Mouse (Mus musculus) liver, adult 2 months (tissue): ENCODE data around the gene Cd300lb. TPM values are rescaled to one million over a fixed set of nuclear protein-coding genes. Genes with fewer than 3 reads are reported as not detected.

Experiments used
- DNase-seq: peaks from one replicate; pipeline ENCODE4 v3.0.0-alpha.2; 2011; ENCODE audit warnings: low read depth, low spot score; ENCODE audit errors: extremely low read depth
- H3K27ac ChIP-seq: fragments of 200-500 bp; replicated peaks from 2 replicates; pipeline ENCODE4 v1.5.1; 2012; ENCODE audit warnings: low read depth, mild to moderate bottlenecking, control low read depth, inconsistent platforms, low read length; ENCODE audit not compliant: insufficient read depth
- H3K27me3 ChIP-seq: fragments of 200-500 bp; 2 replicates; pipeline ENCODE4 v1.6.1; 2012; ENCODE audit warnings: mild to moderate bottlenecking, moderate library complexity, low read length, inconsistent platforms; ENCODE audit not compliant: control insufficient read depth, insufficient read depth
- H3K36me3 ChIP-seq: fragments of 200-500 bp; 2 replicates; pipeline ENCODE4 v1.6.1; 2012; ENCODE audit warnings: low read length, inconsistent platforms; ENCODE audit not compliant: control insufficient read depth, insufficient read depth
- H3K4me1 ChIP-seq: fragments of 200-500 bp; 2 replicates; pipeline ENCODE4 v1.6.1; 2011; ENCODE audit warnings: low read length; ENCODE audit not compliant: control insufficient read depth, insufficient read depth
- H3K4me3 ChIP-seq: fragments of 200-500 bp; 2 replicates; pipeline ENCODE4 v1.5.1; 2011; ENCODE audit warnings: low read depth, mild to moderate bottlenecking, control low read depth, low read length, moderate library complexity; ENCODE audit not compliant: insufficient read depth
- H3K79me2 ChIP-seq: fragments of 200-500 bp; 2 replicates; pipeline ENCODE4 v1.6.1; 2012; ENCODE audit warnings: inconsistent platforms, mild to moderate bottlenecking, low read length, moderate library complexity; ENCODE audit not compliant: control insufficient read depth, insufficient read depth
- H3K9ac ChIP-seq: fragments of 200-500 bp; 2 replicates; pipeline ENCODE4 v1.6.1; 2012; ENCODE audit warnings: low read depth, mild to moderate bottlenecking, control low read depth, inconsistent platforms, low read length
- CTCF ChIP-seq: fragments of 200-500 bp; IDR thresholded peaks from 2 replicates; pipeline ENCODE4 v1.5.1; 2011; ENCODE audit warnings: low read depth, low read length, control low read depth
- POLR2A ChIP-seq: fragments of 200-500 bp; IDR thresholded peaks from 2 replicates; pipeline ENCODE4 v1.6.1; 2011; ENCODE audit warnings: low read length, control low read depth; ENCODE audit not compliant: insufficient read depth; ENCODE audit errors: extremely low read depth
- WGBS: fragments of 180-500 bp; shearing (Covaris S2); methylation state at CpG from one replicate; pipeline ENCODE4 v1.1.7; 2018; 5-methylcytosine and 5-hydroxymethylcytosine counted together
- polyA plus RNA-seq: library from polyadenylated mRNA; depleted of rRNA; stranded (reverse); fragments of >200 nt; gene quantifications from 2 replicates; pipeline ENCODE4 v1.2.3, GENCODE M21; 2012
- total RNA-seq: library from RNA; depleted of rRNA; stranded (reverse); fragments of >200 nt; gene quantifications from 2 replicates; pipeline ENCODE4 v1.2.3, GENCODE M21; 2014

Cd300lb gene
- total and polyA plus RNA-seq, 2 experiments, result 0.46 to 1.0 TPM

DNA sequence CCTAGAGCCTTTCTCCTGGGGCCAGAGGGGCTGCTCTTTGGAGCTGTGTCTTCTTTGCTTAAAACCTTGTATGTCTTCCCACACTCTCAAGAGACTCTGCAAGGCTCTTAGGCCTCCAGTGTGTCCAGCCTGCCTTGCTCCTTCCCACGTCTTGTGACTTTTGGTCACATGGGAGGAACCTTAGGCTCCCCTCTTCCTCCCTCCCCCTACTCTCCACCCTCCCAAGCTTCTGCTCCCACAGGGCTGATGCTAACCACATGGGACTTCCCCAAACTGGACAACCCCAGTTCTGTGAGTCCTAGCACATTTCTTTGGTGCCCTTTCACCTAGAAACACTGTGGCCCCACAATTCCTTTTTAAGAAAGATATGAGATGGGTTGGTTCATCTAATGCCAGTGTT, 36.2 kb downstream of the Cd300lb start:
- TF ChIP-seq CTCF (no peak), POLR2A (no peak)
- peak overlapping the region; percentile 42; the same call in 1 of the 2 replicates for H3K27ac ChIP-seq
- no peak overlapping the region for H3K4me3 ChIP-seq
- no peaks in the 10 kb centered on the region for H3K36me3 ChIP-seq
- no peaks in the 10 kb centered on the region for H3K4me1 ChIP-seq
- no peaks in the 10 kb centered on the region for H3K79me2 ChIP-seq
- no peak overlapping the region for H3K9ac ChIP-seq
- 67% methylated on average over 1 of the region's 1 CpGs for WGBS
- no peaks in the 10 kb centered on the region for H3K27me3 ChIP-seq
- DNase-seq, result peak; percentile 53

DNA sequence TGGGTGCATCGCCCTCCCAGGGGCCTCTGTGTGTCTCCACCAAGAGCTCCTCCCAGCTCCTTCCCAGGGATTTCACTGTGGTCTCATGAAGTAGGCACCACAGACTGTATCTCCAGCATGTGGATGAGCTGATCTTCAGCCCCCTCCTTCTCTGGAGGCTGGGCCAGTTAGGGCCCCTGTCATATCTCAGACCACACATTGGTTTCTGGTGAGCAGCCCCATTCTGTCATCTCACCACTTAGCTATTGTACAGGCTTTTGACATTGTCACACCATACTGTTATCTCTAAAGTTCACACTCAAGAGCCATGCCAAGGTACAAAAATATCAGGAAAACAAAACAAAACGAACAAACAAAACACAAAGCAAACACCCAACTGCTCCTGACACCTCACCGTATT, 38.1 kb downstream of the Cd300lb start:
- no peak overlapping the region for H3K9ac ChIP-seq
- H3K79me2 ChIP-seq, result no peaks in the 10 kb centered on the region
- 80% methylated on average over 3 of the region's 3 CpGs for WGBS
- no peaks in the 10 kb centered on the region for H3K27me3 ChIP-seq
- H3K36me3 ChIP-seq, result no peaks in the 10 kb centered on the region
- H3K27ac ChIP-seq, result no peak overlapping the region
- TF ChIP-seq POLR2A (no peak), CTCF (no peak)
- DNase-seq, result no peak
- no peak overlapping the region for H3K4me3 ChIP-seq
- no peaks in the 10 kb centered on the region for H3K4me1 ChIP-seq

DNA sequence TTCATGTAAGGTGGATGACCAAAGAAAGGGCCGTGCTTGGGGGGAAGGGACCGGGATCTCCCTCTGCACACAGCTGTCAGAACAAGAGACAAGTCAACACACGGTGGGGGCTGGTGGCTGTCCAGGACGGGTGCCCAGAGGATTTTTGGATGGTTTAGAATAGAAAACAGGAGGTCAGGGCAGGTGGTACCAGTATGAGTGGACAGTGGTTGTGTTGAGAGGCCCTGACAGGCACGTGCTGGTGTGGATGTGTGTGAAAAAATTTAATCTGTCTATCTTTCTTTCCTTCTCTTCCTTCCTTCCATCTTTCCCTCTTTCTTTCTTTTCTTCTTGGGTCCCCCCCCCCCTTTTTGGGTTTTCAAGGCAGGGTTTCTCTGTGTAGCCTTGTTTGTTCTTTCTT, 43.6 kb downstream of the Cd300lb start:
- Histone ChIP-seq H3K9ac (peak overlapping the region; percentile 38; the same call in 1 of the 2 replicates), H3K27ac (peak overlapping the region; percentile 13), H3K4me3 (peak overlapping the region; percentile 28), H3K27me3 (no peaks in the 10 kb centered on the region), H3K36me3 (no peaks in the 10 kb centered on the region), H3K4me1 (no peaks in the 10 kb centered on the region), H3K79me2 (no peaks in the 10 kb centered on the region)
- no peak for DNase-seq
- 40% methylated on average over 5 of the region's 5 CpGs for WGBS
- no peak for TF ChIP-seq CTCF
- no peak for TF ChIP-seq POLR2A

DNA sequence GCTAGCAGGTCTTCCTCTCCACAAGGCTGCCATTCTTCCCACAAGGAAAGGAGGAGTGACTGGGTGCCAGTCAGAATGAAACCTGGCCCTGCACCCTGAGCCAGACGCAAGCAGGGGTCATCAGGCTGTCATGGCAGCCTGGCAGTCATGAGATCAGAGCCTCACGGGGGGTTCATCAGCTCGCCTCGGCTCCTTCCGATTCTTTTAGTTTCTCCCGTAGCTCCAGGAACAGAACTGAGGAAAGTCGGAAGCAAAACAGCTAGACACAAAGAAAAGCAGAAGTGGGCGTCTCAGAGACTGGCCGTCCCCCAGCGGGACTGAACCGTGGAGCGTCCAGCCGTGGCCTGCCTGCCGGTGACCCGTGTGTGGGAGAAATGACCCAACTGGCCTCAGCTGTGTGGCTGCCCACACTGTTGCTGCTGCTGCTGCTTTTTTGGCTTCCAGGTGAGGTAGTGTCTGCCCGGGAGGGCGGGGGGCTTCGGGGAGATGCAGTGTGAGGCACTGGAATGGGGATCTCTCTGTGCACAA, 44.1 kb downstream of the Cd300lb start, which contains the start of gene Cd300a:
TSS of gene Cd300a (plus strand) at position 51 of the 528 bp plus-strand sequence.
- 69% methylated on average over 18 of the region's 18 CpGs for WGBS
- no peaks in the 10 kb centered on the region for H3K79me2 ChIP-seq
- peak within 1 kb of the TSS; percentile 38; the same call in 1 of the 2 replicates for H3K9ac ChIP-seq
- peak; percentile 25 for DNase-seq
- H3K27me3 ChIP-seq, result no peaks in the 10 kb centered on the region
- no peaks in the 10 kb centered on the region for H3K4me1 ChIP-seq
- peak within 1 kb of the TSS; percentile 28 for H3K4me3 ChIP-seq
- no peak for TF ChIP-seq POLR2A
- TF ChIP-seq CTCF, result no peak
- H3K36me3 ChIP-seq, result no peaks in the 10 kb centered on the region
- peak within 1 kb of the TSS; percentile 13 for H3K27ac ChIP-seq

DNA sequence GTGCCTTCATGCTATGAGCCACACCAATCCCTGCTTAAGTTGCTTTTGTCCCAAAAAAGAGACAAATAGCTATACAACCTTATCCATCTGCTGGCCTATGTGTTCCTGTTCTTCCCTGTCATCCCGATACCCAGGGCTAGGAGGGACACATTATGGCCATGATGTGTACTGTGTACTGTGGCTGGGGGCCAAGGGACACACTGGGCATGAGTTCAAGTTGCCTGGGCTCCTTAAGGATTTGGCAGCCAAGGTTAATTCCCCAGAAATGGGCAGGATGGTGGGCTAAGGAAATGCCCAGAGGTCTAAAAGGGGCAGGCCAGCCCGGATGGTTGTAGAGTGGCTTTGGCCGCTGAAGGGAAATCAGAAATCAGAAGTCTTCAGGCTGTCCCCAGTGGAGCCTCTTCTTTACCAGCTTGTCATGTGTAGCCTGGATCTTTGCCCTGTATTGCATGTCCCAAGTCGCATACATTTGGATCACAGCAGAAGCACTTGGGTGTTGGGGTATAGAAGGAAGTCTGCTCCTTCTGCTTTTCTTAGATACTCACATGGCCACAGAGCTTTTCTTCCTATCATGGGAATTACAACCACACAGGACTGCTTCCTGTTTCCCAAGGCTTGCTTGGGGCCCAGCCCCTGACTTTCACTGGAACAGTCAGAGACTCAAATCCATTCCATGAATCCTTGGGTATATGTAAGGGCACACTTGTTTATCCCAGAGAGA, 49.6 kb downstream of the Cd300lb start:
- peak; percentile 28 for DNase-seq

More for the DNA sequence above, 49.6 kb downstream of the Cd300lb start:
- H3K79me2 ChIP-seq, result no peaks in the 10 kb centered on the region
- TF ChIP-seq POLR2A, result no peak
- TF ChIP-seq CTCF, result no peak
- H3K27me3 ChIP-seq, result no peaks in the 10 kb centered on the region
- no peaks in the 10 kb centered on the region for H3K4me1 ChIP-seq
- H3K9ac ChIP-seq, result no peak overlapping the region
- H3K27ac ChIP-seq, result 0 out of 2 replicates have a peak overlapping the region, but pooled peaks have one; percentile 10
- no peaks in the 10 kb centered on the region for H3K36me3 ChIP-seq
- 57% methylated on average over 4 of the region's 4 CpGs for WGBS
- H3K4me3 ChIP-seq, result no peak overlapping the region
